Mouse (Mus musculus): Measurements from ENCODE around the gene Mon2.

- TF ChIP-seq CTCF (IDR thresholded peaks at IDR 0.05; ENCODE audit: extremely low read depth, insufficient read depth, low read length) (no peak), POLR2A (IDR thresholded peaks at IDR 0.05; ENCODE audit: extremely low read depth, insufficient read depth, low read length) (no peak)
Measured at GRCm38 (mm10) chr10:122984531-122985251, 91.6 kb downstream of the Mon2 start.
